Mouse (Mus musculus): ENCODE measurements around the gene Zfp536.

DNA sequence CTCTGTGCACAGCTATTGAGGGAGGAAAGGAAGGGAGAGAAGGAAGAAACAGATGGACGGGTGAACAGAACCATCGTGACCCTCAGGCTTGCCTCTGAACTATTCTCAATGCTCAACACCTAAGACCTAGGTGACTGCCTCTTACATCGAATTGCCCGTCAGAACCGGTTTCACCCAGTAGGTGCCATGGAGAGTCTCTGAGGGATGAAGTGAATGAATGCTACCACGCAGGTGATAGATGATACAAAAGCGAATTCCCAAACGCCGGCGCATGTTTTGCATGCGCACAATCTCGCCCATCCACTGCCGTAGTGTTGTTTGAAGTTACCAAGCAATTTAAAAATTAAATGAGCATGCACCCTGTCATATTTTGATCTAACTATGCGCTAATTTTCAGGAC is 164.9 kb downstream of the Zfp536 start:
- TF ChIP-seq POLR2A (IDR thresholded peaks at IDR 0.05; ENCODE audit: insufficient read depth, low read depth, low read length) (no peak), CTCF (IDR thresholded peaks at IDR 0.05) (no peak)

All from heart, adult 2 months (tissue).